8 mouse cellular contexts compared by ENCODE assay signal in genomic region chr7:78890641-78891040, GRCm38 (mm10). TPM values are rescaled to one million over a fixed set of nuclear protein-coding genes. Genes with fewer than 3 reads are reported as not detected.
DNase-seq lines count a peak whose midpoint lies in the region; ATAC-seq and TF ChIP-seq lines count a peak whose summit lies in the region.

No protein-coding gene starts in this region.

- ATAC-seq in liver, embryonic 12.5 days: no peak
- 0 out of 2 replicates have a peak, but pooled peaks have one; percentile 7 for ATAC-seq in forebrain, embryonic 15.5 days (replicated peaks)
- no peak for ATAC-seq in limb, embryonic 14.5 days (ENCODE audit: low FRiP score, low read depth)
- ATAC-seq in neural tube, embryonic 11.5 days (ENCODE audit: insufficient read depth, low FRiP score, low TSS enrichment): no peak

- no peaks in the 10 kb centered on the region for H3K36me3 ChIP-seq in liver, embryonic 12.5 days
- H3K36me3 ChIP-seq in forebrain, embryonic 15.5 days: no peaks in the 10 kb centered on the region
- no peaks in the 10 kb centered on the region for H3K36me3 ChIP-seq in limb, embryonic 14.5 days (ENCODE audit: control insufficient read depth, insufficient read depth, low read length)
- no peaks in the 10 kb centered on the region for H3K36me3 ChIP-seq in neural tube, embryonic 11.5 days (ENCODE audit: control insufficient read depth, insufficient read depth, low read length)
- H3K36me3 ChIP-seq in testis, adult 2 months (ENCODE audit: control insufficient read depth, insufficient read depth, low read length): no peaks in the 10 kb centered on the region

- H3K9me3 ChIP-seq in liver, embryonic 12.5 days (replicated peaks): no peaks in the 10 kb centered on the region
- H3K9me3 ChIP-seq in forebrain, embryonic 15.5 days: no peaks in the 10 kb centered on the region
- no peaks in the 10 kb centered on the region for H3K9me3 ChIP-seq in limb, embryonic 14.5 days (ENCODE audit: control insufficient read depth, low read length)
- H3K9me3 ChIP-seq in neural tube, embryonic 11.5 days (ENCODE audit: control insufficient read depth, low read length): no peaks in the 10 kb centered on the region

- H3K4me2 ChIP-seq in liver, embryonic 12.5 days: no peak overlapping the region
- no peak overlapping the region for H3K4me2 ChIP-seq in forebrain, embryonic 15.5 days (replicated peaks)
- H3K4me2 ChIP-seq in limb, embryonic 14.5 days (replicated peaks; ENCODE audit: low read depth, low read length, severe bottlenecking): no peak overlapping the region
- no peak overlapping the region for H3K4me2 ChIP-seq in neural tube, embryonic 11.5 days (ENCODE audit: low read depth)

- H3K4me1 ChIP-seq in liver, embryonic 12.5 days: peaks cover 14% of the 10 kb centered on the region
- H3K4me1 ChIP-seq in forebrain, embryonic 15.5 days: peaks cover 37% of the 10 kb centered on the region
- 0 out of 2 replicates have a peak, but pooled peaks cover 2% of the 10 kb centered on the region for H3K4me1 ChIP-seq in limb, embryonic 14.5 days (ENCODE audit: control insufficient read depth, insufficient read depth, low read length)
- peaks cover 15% of the 10 kb centered on the region for H3K4me1 ChIP-seq in neural tube, embryonic 11.5 days (ENCODE audit: control insufficient read depth, insufficient read depth, low read length)
- peaks cover 7% of the 10 kb centered on the region for H3K4me1 ChIP-seq in testis, adult 2 months (ENCODE audit: control insufficient read depth, insufficient read depth, low read length)

- whole genome bisulfite sequencing in liver, embryonic 12.5 days (ENCODE audit: insufficient replicate concordance): 4% methylated on average over 16 of the region's 16 CpGs
- WGBS in forebrain, embryonic 15.5 days: 2% methylated on average over 16 of the region's 16 CpGs
- WGBS in limb, embryonic 14.5 days: 3% methylated on average over 16 of the region's 16 CpGs
- WGBS in neural tube, embryonic 11.5 days: 3% methylated on average over 16 of the region's 16 CpGs

- peak; percentile 97 for TF ChIP-seq CTCF in testis, adult 2 months (IDR thresholded peaks at IDR 0.05; ENCODE audit: control insufficient read depth, insufficient read depth, insufficient replicate concordance, low read depth, low read length)

- no peak overlapping the region for H3K27ac ChIP-seq in liver, embryonic 12.5 days
- no peak overlapping the region for H3K27ac ChIP-seq in forebrain, embryonic 15.5 days (replicated peaks)
- no peak overlapping the region for H3K27ac ChIP-seq in limb, embryonic 14.5 days (replicated peaks; ENCODE audit: low read depth, low read length)
- H3K27ac ChIP-seq in neural tube, embryonic 11.5 days (ENCODE audit: low read depth, low read length): no peak overlapping the region
- no peak overlapping the region for H3K27ac ChIP-seq in testis, adult 2 months (ENCODE audit: control insufficient read depth, insufficient read depth, low read depth, low read length)

- no peak overlapping the region for H3K4me3 ChIP-seq in liver, embryonic 12.5 days
- H3K4me3 ChIP-seq in forebrain, embryonic 15.5 days: no peak overlapping the region
- H3K4me3 ChIP-seq in limb, embryonic 14.5 days (replicated peaks; ENCODE audit: low read length): no peak overlapping the region
- H3K4me3 ChIP-seq in neural tube, embryonic 11.5 days (ENCODE audit: low read depth, low read length): no peak overlapping the region
- no peak overlapping the region for H3K4me3 ChIP-seq in testis, adult 2 months (ENCODE audit: control insufficient read depth, low read depth, low read length)

- peaks cover 50% of the 10 kb centered on the region for H3K27me3 ChIP-seq in liver, embryonic 12.5 days (replicated peaks)
- no peaks in the 10 kb centered on the region for H3K27me3 ChIP-seq in forebrain, embryonic 15.5 days
- H3K27me3 ChIP-seq in limb, embryonic 14.5 days (ENCODE audit: control insufficient read depth, insufficient read depth, low read length): no peaks in the 10 kb centered on the region
- H3K27me3 ChIP-seq in neural tube, embryonic 11.5 days (ENCODE audit: control insufficient read depth, insufficient read depth, low read length): no peaks in the 10 kb centered on the region
- peaks cover 2% of the 10 kb centered on the region; the same call in 1 of the 2 replicates for H3K27me3 ChIP-seq in testis, adult 2 months (ENCODE audit: control insufficient read depth, insufficient read depth, low read length)

- H3K9ac ChIP-seq in liver, embryonic 12.5 days: no peak overlapping the region
- H3K9ac ChIP-seq in forebrain, embryonic 15.5 days (replicated peaks): no peak overlapping the region
- no peak overlapping the region for H3K9ac ChIP-seq in limb, embryonic 14.5 days (ENCODE audit: low read depth, low read length, severe bottlenecking)
- no peak overlapping the region for H3K9ac ChIP-seq in neural tube, embryonic 11.5 days (ENCODE audit: low read length)

- no peak for TF ChIP-seq POLR2A in limb, embryonic 14.5 days (IDR thresholded peaks at IDR 0.05; ENCODE audit: borderline replicate concordance, extremely low read depth, insufficient read depth, insufficient read length)
- TF ChIP-seq POLR2A in testis, adult 2 months (IDR thresholded peaks at IDR 0.05; ENCODE audit: control insufficient read depth, low read depth, low read length): no peak

- peak; percentile 86 for DNase-seq in liver
- DNase-seq in c-Kit-positive CD71-positive TER-119-positive erythroid progenitor cells, embryonic 14.5 days (ENCODE audit: low spot score): peak; percentile 79
- peak; percentile 52 to 84 for DNase-seq in kidney, adult 8-10 months
- DNase-seq in limb, embryonic 14.5 days (ENCODE audit: low spot score): peak; percentile 78
- peak; percentile 90 for DNase-seq in neural tube, embryonic 11.5 days (ENCODE audit: low spot score)

RNA-seq across cellular contexts. Expression of gene Aen, which starts 5.0 kb away (rescaled TPM):
- 36.5 and 38.3 TPM in 2 replicates for polyA plus RNA-seq in liver, embryonic 12.5 days (2016; fragmentation: Nextera tagmentation; extraction: Ambion mirVana)
- 55.5 and 57.1 TPM in 2 replicates for polyA plus RNA-seq in forebrain, embryonic 15.5 days (2015; fragmentation: Nextera tagmentation; extraction: Ambion mirVana)
- polyA plus RNA-seq in limb, embryonic 14.5 days (2012; rRNA removed): 26.1 and 29.2 TPM in 2 replicates
- 33.8 and 34.1 TPM in 2 replicates for polyA plus RNA-seq in limb, embryonic 14.5 days (2014; fragmentation: Nextera tagmentation; extraction: Ambion mirVana)
- 49.1 and 52.5 TPM in 2 replicates for polyA plus RNA-seq in neural tube, embryonic 11.5 days (2014; fragmentation: Nextera tagmentation; extraction: Ambion mirVana)
- 9.3 and 10.3 TPM in 2 replicates for polyA plus RNA-seq in testis, adult 2 months (2012; rRNA removed)

RNA-seq across cellular contexts. Expression of gene Isg20, which starts 22.6 kb away (rescaled TPM):
- 7.7 and 9.2 TPM in 2 replicates for polyA plus RNA-seq in liver, embryonic 12.5 days (2016; fragmentation: Nextera tagmentation; extraction: Ambion mirVana)
- polyA plus RNA-seq in forebrain, embryonic 15.5 days (2015; fragmentation: Nextera tagmentation; extraction: Ambion mirVana): 1.7 TPM in 2 replicates
- 2.0 and 2.5 TPM in 2 replicates for polyA plus RNA-seq in limb, embryonic 14.5 days (2012; rRNA removed)
- polyA plus RNA-seq in limb, embryonic 14.5 days (2014; fragmentation: Nextera tagmentation; extraction: Ambion mirVana): 1.5 and 1.6 TPM in 2 replicates
- 0.45 and 0.49 TPM in 2 replicates for polyA plus RNA-seq in neural tube, embryonic 11.5 days (2014; fragmentation: Nextera tagmentation; extraction: Ambion mirVana)
- 275 and 277 TPM in 2 replicates for polyA plus RNA-seq in testis, adult 2 months (2012; rRNA removed)

RNA-seq across cellular contexts. Expression of gene Det1, which starts 43.6 kb away (rescaled TPM):
- 13.6 and 13.7 TPM in 2 replicates for polyA plus RNA-seq in liver, embryonic 12.5 days (2016; fragmentation: Nextera tagmentation; extraction: Ambion mirVana)
- polyA plus RNA-seq in forebrain, embryonic 15.5 days (2015; fragmentation: Nextera tagmentation; extraction: Ambion mirVana): 18.1 and 18.5 TPM in 2 replicates
- polyA plus RNA-seq in limb, embryonic 14.5 days (2012; rRNA removed): 18.6 and 24.3 TPM in 2 replicates
- polyA plus RNA-seq in limb, embryonic 14.5 days (2014; fragmentation: Nextera tagmentation; extraction: Ambion mirVana): 15.6 and 19.4 TPM in 2 replicates
- polyA plus RNA-seq in neural tube, embryonic 11.5 days (2014; fragmentation: Nextera tagmentation; extraction: Ambion mirVana): 22.0 and 22.2 TPM in 2 replicates
- 13.6 and 14.8 TPM in 2 replicates for polyA plus RNA-seq in testis, adult 2 months (2012; rRNA removed)

Comparison
In these comparisons a context has a peak if more than half of its experiments do, and no peak if none do; other contexts are left out.
1. RNA of gene Isg20, which starts 22.6 kb away (polyA plus RNA-seq): 275 to 277 TPM in testis, adult 2 months; 7.7 to 9.2 TPM in liver, embryonic 12.5 days, 1.5 to 2.5 TPM in limb, embryonic 14.5 days, 1.7 TPM in forebrain, embryonic 15.5 days and 0.45 to 0.49 TPM in neural tube, embryonic 11.5 days; every median in the first group is over 10 times any median in the second.
2. Peak in every context shown above with its lines, with median percentiles within 50 percentile points of each other: DNase-seq.